Mouse (Mus musculus) thymus, adult 2 months (tissue): Measurements from ENCODE around the gene Abhd12b. TPM values are rescaled to one million over a fixed set of nuclear protein-coding genes. Genes with fewer than 3 reads are reported as not detected.

ENCODE experiments used
- DNase-seq: peaks from one replicate; pipeline ENCODE4 v3.0.0; 2021
- H3K27ac ChIP-seq: fragments of 200-500 bp; 2 replicates; pipeline ENCODE4 v1.5.1; 2012; ENCODE audit warnings: low read length, control low read depth; ENCODE audit not compliant: control insufficient read depth, insufficient read depth
- H3K27me3 ChIP-seq: fragments of 200-500 bp; 2 replicates; pipeline ENCODE4 v1.6.1; 2012; ENCODE audit warnings: mild to moderate bottlenecking, low read length, moderate library complexity, mixed read lengths; ENCODE audit not compliant: control insufficient read depth, insufficient read depth
- H3K36me3 ChIP-seq: fragments of 200-500 bp; 2 replicates; pipeline ENCODE4 v1.6.1; 2012; ENCODE audit warnings: mild to moderate bottlenecking, low read length, moderate library complexity; ENCODE audit not compliant: control insufficient read depth, insufficient read depth
- H3K4me1 ChIP-seq: fragments of 200-500 bp; replicated peaks from 2 replicates; pipeline ENCODE4 v1.6.1; 2012; ENCODE audit warnings: low read length; ENCODE audit not compliant: control insufficient read depth, insufficient read depth
- H3K4me3 ChIP-seq: fragments of 200-500 bp; 2 replicates; pipeline ENCODE4 v1.5.1; 2012; ENCODE audit warnings: mild to moderate bottlenecking, low read length, control low read depth, moderate library complexity; ENCODE audit not compliant: control insufficient read depth, insufficient read depth
- CTCF ChIP-seq: fragments of 200-500 bp; IDR thresholded peaks from 2 replicates; pipeline ENCODE4 v1.5.1; 2012; ENCODE audit warnings: mild to moderate bottlenecking, control low read depth, low read length, moderate library complexity, borderline replicate concordance; ENCODE audit not compliant: control insufficient read depth, poor library complexity, insufficient read depth; ENCODE audit errors: extremely low read depth
- POLR2A ChIP-seq: fragments of 200-500 bp; IDR thresholded peaks from 2 replicates; pipeline ENCODE4 v1.6.1; 2012; ENCODE audit warnings: mild to moderate bottlenecking, low read length, control low read depth, moderate library complexity; ENCODE audit not compliant: control insufficient read depth, poor library complexity, insufficient read depth; ENCODE audit errors: extremely low read depth
- WGBS: fragments of 180-500 bp; shearing (Covaris S2); methylation state at CpG from one replicate; pipeline ENCODE4 v1.1.7; 2018; 5-methylcytosine and 5-hydroxymethylcytosine counted together
- polyA plus RNA-seq: library from polyadenylated mRNA; depleted of rRNA; stranded (reverse); fragments of >200 nt; gene quantifications from 2 replicates; pipeline ENCODE4 v1.2.3, GENCODE M21; 2012

Abhd12b gene
- polyA plus RNA-seq, 1 experiment: 0.12 TPM

DNA sequence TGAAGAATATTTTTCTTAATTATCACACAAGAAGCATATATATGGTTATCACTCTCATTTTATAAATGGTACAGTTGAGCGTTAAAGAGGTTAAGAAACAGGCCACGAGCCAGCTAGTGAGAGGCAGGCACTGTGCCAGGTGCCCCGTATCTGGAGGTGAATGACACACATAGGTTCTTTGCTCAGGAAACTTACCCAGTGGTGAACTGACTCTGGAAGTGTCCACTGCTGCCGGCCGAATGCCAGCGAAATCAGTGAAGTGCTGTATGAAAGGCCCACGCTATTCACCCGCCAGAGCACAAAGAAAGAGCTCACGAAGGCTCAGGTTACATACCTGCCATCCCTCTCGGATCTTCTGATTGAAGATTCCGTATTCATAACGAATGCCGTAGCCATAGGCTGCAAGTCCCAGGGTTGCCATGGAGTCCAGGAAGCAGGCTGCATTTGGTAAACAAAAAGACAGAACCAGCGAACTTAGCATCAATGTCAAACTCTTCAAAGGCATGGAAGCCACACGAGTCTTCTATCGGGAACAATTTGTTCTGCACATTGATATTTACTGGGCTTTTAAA lies 62.4 kb downstream of the Abhd12b start:
- TF ChIP-seq CTCF (no peak), POLR2A (no peak)
- Histone ChIP-seq H3K27ac (no peak overlapping the region), H3K4me3 (no peak overlapping the region), H3K27me3 (no peaks in the 10 kb centered on the region), H3K4me1 (peaks cover 3% of the 10 kb centered on the region), H3K36me3 (no peaks in the 10 kb centered on the region)
- no peak for DNase-seq
- 95% methylated on average over 16 of the region's 16 CpGs for WGBS

DNA sequence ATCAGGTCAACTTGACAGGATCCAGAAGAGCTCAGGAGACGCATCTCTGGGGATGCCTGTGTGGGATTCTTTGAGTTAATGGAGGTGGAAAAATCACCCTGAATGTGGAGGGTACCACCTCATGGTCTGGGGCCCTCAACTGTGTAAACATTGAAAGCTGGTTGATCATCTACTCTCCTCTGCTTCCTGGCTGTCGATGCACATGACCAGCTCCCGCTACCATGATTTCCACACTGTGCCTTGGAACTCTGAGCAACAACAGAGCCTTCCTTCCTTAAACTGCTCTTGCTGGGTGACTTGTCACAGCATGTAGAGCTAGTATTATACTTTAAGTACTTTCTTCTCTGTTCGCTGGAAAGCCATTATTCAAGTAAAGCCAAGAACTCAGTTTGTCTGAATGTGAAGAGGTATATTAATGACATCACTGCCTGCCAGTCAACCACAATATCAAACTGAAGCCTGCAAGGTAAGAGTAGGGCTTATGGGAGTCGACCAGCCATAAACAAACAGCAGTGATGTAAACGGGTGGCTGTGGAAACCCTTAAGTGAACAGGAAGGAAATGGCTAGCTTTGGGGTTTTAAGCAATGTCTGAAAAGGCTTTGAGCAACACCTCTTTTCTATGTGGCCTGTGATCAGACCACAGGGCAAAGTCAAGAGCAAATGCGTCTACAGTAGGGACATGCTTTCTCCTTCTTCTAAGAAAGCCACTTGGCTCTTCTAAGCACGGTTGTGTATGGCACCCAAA lies 65.0 kb downstream of the Abhd12b start:
- DNase-seq: no peak

DNA sequence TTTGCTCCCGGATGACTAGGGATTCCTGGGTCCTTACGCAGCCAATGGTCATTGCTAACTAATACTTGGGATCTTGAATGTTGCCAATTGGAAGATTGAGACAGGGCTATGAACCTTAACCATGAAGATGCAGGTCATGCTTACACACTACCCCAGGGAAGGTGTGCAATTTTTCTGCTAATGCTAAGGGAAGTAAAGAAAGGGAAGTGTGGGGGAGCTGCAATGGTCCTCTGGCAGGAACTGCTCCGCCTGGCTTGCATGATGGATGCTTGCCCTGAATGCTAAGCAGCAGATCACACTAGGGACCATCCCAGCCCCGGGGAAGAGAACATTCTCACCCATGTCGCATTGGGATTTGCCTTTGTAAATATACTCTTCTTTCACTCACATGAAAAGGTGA lies 67.5 kb downstream of the Abhd12b start:
- Histone ChIP-seq H3K27me3 (no peaks in the 10 kb centered on the region), H3K4me3 (no peak overlapping the region), H3K4me1 (peaks cover 3% of the 10 kb centered on the region), H3K27ac (no peak overlapping the region), H3K36me3 (no peaks in the 10 kb centered on the region)
- TF ChIP-seq POLR2A: no peak
- no peak for TF ChIP-seq CTCF
- WGBS: 78% methylated on average over 5 of the region's 5 CpGs
- no peak for DNase-seq

More for the DNA sequence above, 65.0 kb downstream of the Abhd12b start:
- no peaks in the 10 kb centered on the region for H3K36me3 ChIP-seq
- no peak overlapping the region for H3K4me3 ChIP-seq
- no peaks in the 10 kb centered on the region for H3K27me3 ChIP-seq
- TF ChIP-seq CTCF (no peak), POLR2A (no peak)
- WGBS: 26% methylated on average over 8 of the region's 8 CpGs
- peaks cover 3% of the 10 kb centered on the region for H3K4me1 ChIP-seq
- H3K27ac ChIP-seq: no peak overlapping the region

DNA sequence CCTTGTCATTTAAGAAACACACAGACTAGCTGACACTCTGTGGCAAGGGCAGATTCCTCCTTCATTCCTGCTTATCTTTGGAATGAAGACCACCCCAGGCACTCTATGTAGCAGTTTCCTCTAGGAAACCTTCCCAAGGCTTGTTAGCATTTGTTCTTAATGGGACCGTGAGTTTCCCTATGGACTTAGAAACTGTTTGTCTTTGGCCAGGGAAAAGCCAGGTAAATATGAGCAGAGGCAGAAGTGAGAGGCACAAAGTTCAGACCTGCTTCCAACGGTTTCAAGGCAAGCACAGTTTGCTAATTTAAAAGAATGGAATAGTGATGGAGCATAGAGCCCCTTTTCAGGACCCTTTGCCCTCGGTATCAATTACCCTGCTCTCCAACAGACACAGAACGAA lies 69.4 kb downstream of the Abhd12b start:
- 93% methylated on average over 4 of the region's 4 CpGs for WGBS
- no peaks in the 10 kb centered on the region for H3K27me3 ChIP-seq
- TF ChIP-seq CTCF: no peak
- no peak for TF ChIP-seq POLR2A
- H3K36me3 ChIP-seq: no peaks in the 10 kb centered on the region
- H3K27ac ChIP-seq: no peak overlapping the region
- peaks cover 15% of the 10 kb centered on the region for H3K4me1 ChIP-seq
- H3K4me3 ChIP-seq: no peak overlapping the region
- DNase-seq: no peak

DNA sequence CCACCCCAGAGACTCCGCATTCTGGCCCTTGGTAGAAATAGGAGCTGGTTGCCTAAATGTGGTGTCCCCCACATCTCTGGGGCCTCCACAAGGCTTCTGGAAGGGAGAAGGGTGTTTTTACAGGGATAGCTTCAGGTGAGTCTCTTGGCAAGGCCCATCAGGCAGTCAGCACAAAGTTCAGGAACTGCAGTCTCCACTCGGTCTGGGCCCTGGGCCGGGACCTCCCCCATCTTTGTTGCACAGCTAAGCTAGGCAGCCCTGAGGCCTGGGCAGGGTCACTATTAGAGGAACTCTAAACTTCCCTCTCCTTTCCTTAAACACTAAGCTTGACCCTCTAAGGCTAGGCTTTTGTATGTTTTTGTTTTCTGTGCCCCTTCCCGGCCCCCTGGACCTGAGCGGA lies 72.7 kb downstream of the Abhd12b start:
- H3K36me3 ChIP-seq: no peaks in the 10 kb centered on the region
- no peak overlapping the region for H3K27ac ChIP-seq
- no peak for TF ChIP-seq CTCF
- TF ChIP-seq POLR2A: no peak
- WGBS: 42% methylated on average over 5 of the region's 5 CpGs
- no peak for DNase-seq
- peaks cover 18% of the 10 kb centered on the region for H3K4me1 ChIP-seq
- H3K27me3 ChIP-seq: no peaks in the 10 kb centered on the region
- peak overlapping the region; percentile 48; the same call in 1 of the 2 replicates for H3K4me3 ChIP-seq

DNA sequence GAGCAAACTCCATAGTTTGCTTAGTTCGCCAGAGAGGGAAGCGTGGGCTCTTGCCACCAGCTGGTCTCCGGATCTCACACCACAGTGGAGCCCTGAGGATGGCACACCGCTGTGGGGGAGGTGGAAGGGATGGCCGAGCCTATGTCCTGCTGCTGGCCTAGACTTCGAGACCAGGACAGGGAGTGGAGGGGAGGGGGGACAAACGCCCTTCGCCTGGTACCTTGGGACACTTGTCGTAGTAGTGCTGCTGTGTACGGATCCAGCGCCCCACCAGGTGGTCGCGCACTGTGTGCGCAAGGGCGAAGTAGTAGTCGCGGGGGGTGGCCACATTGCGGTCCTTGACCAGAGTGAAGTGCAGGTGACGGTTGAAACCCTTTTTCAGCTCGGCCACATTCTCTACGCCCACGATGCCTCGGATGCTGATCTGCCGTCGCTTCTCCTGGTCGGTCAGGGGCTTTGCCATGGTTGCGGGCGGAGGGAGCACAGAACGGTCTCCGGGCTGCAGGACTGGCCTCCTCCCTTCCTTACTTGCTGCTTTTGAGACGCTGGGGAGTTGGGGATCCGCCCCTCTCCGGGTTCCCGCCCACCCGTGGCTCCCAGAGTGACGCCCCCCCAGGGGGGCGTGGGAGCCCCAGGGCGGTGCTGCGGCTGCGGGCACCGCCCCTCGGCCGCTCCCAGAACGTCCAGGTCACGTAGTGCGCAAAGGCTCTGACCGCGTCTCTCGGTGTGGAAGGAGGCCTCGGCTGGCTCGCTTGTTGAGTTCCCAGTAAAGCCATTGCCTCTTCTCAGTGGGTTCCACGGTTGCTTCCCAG lies 73.4 kb downstream of the Abhd12b start:
- 0 out of 2 replicates have a peak, but pooled peaks have one; percentile 16 for TF ChIP-seq POLR2A
- TF ChIP-seq CTCF: no peak
- 3% methylated on average over 52 of the region's 52 CpGs for WGBS
- H3K36me3 ChIP-seq: no peaks in the 10 kb centered on the region

More for the DNA sequence above, 73.4 kb downstream of the Abhd12b start:
- Histone ChIP-seq H3K4me1 (peaks cover 22% of the 10 kb centered on the region), H3K4me3 (peak overlapping the region; percentile 48), H3K27ac (no peak overlapping the region), H3K27me3 (no peaks in the 10 kb centered on the region)
- peak; percentile 63 for DNase-seq
